Mouse (Mus musculus) MEL (cell line): Measurements from ENCODE around the gene Sec22c. TPM values are rescaled to one million over a fixed set of nuclear protein-coding genes. Genes with fewer than 3 reads are reported as not detected.

Experiments
- DNase-seq: peaks from one replicate; pipeline ENCODE4 v3.0.0; 2011; ENCODE audit warnings: low read depth, low spot score
- H3K27ac ChIP-seq: 2 replicates; pipeline ENCODE4 v1.5.1; 2012; ENCODE audit warnings: low read depth, mild to moderate bottlenecking, control low read depth, low read length, moderate library complexity; ENCODE audit not compliant: control insufficient read depth
- H3K27me3 ChIP-seq, 2 experiments: fragments of 150-350 bp in 1 of 2; sonication (generic) in 1 of 2; 2 replicates each; pipeline ENCODE4 v1.6.1; 2012; ENCODE audit warnings: low read length in 2 of 2, mild to moderate bottlenecking in 2 of 2, improper control_type of control experiment in 1 of 2, moderate library complexity in 1 of 2; ENCODE audit not compliant: insufficient read depth in 2 of 2, control insufficient read depth in 1 of 2
- H3K36me3 ChIP-seq, 2 experiments: 2 replicates each; pipeline ENCODE4 v1.6.1; 2012 to 2014; ENCODE audit warnings: low read length in 2 of 2, improper control_type of control experiment in 1 of 2, inconsistent platforms in 1 of 2, mild to moderate bottlenecking in 1 of 2; ENCODE audit not compliant: insufficient read depth in 2 of 2, control insufficient read depth in 1 of 2
- H3K4me1 ChIP-seq, 2 experiments: fragments of 150-350 bp in 1 of 2; sonication (generic) in 1 of 2; 2 replicates each; pipeline ENCODE4 v1.6.1; 2012; ENCODE audit warnings: low read length in 2 of 2, improper control_type of control experiment in 1 of 2, mild to moderate bottlenecking in 1 of 2; ENCODE audit not compliant: insufficient read depth in 2 of 2, control insufficient read depth in 1 of 2
- H3K4me3 ChIP-seq, 2 experiments: fragments of 150-350 bp in 1 of 2; sonication (generic) in 1 of 2; 2 replicates each; pipeline ENCODE4 v1.5.1; 2012; ENCODE audit warnings: low read depth in 2 of 2, low read length in 2 of 2, mild to moderate bottlenecking in 2 of 2, moderate library complexity in 2 of 2, control low read depth in 1 of 2, improper control_type of control experiment in 1 of 2; ENCODE audit not compliant: control insufficient read depth in 1 of 2, insufficient read depth in 1 of 2
- H3K79me2 ChIP-seq: 2 replicates; pipeline ENCODE4 v1.6.1; 2012; ENCODE audit warnings: mild to moderate bottlenecking, low read length, moderate library complexity; ENCODE audit not compliant: control insufficient read depth, poor library complexity, insufficient read depth
- H3K9ac ChIP-seq: 2 replicates; pipeline ENCODE4 v1.6.1; 2012; ENCODE audit warnings: low read depth, mild to moderate bottlenecking, control low read depth, low read length, moderate library complexity; ENCODE audit not compliant: control insufficient read depth, poor library complexity, severe bottlenecking
- H3K9me3 ChIP-seq: fragments of 150-350 bp; sonication (generic); replicated peaks from 2 replicates; pipeline ENCODE4 v1.6.1; 2012; ENCODE audit warnings: mild to moderate bottlenecking, low read length, improper control_type of control experiment, moderate library complexity; ENCODE audit not compliant: insufficient read depth
- CHD1 ChIP-seq: IDR thresholded peaks from 2 replicates; pipeline ENCODE4 v1.6.1; 2012; ENCODE audit warnings: low read depth, mild to moderate bottlenecking, inconsistent platforms, low read length, improper control_type of control experiment
- CHD2 ChIP-seq: IDR thresholded peaks from 2 replicates; pipeline ENCODE4 v1.6.1; 2011; ENCODE audit warnings: low read length, improper control_type of control experiment
- CTCF ChIP-seq, 3 experiments: IDR thresholded peaks in 2 of 3; conservative IDR thresholded peaks in 1 of 3; 2 replicates each; pipeline ENCODE4 v1.5.1; 2011 to 2012; ENCODE audit warnings: low read length in 3 of 3, low read depth in 2 of 3, mild to moderate bottlenecking in 2 of 3, improper control_type of control experiment in 1 of 3, inconsistent platforms in 1 of 3, mixed read lengths in 1 of 3, moderate library complexity in 1 of 3; ENCODE audit not compliant: control insufficient read depth in 1 of 3, insufficient read depth in 1 of 3, poor library complexity in 1 of 3, severe bottlenecking in 1 of 3
- E2F4 ChIP-seq: IDR thresholded peaks from 2 replicates; pipeline ENCODE4 v1.6.1; 2011; ENCODE audit warnings: low read depth, low read length, improper control_type of control experiment, borderline replicate concordance
- GABPA ChIP-seq: IDR thresholded peaks from 2 replicates; pipeline ENCODE4 v1.6.1; 2012; ENCODE audit warnings: low read depth, mild to moderate bottlenecking, inconsistent platforms, low read length, improper control_type of control experiment, moderate library complexity
- GATA1 ChIP-seq: IDR thresholded peaks from 2 replicates; pipeline ENCODE4 v1.6.1; 2011; ENCODE audit warnings: low read depth, low read length, improper control_type of control experiment
- HCFC1 ChIP-seq: IDR thresholded peaks from 2 replicates; pipeline ENCODE4 v1.6.1; 2012; ENCODE audit warnings: low read depth, mild to moderate bottlenecking, inconsistent platforms, low read length, improper control_type of control experiment, moderate library complexity
- MAFK ChIP-seq: IDR thresholded peaks from 2 replicates; pipeline ENCODE4 v1.6.1; 2011; ENCODE audit warnings: low read depth, mild to moderate bottlenecking, low read length, improper control_type of control experiment, borderline replicate concordance
- MAX ChIP-seq: IDR thresholded peaks from 2 replicates; pipeline ENCODE4 v1.6.1; 2011; ENCODE audit warnings: low read length, improper control_type of control experiment
- MAZ ChIP-seq: IDR thresholded peaks from 2 replicates; pipeline ENCODE4 v1.6.1; 2012; ENCODE audit warnings: low read depth, mild to moderate bottlenecking, inconsistent platforms, low read length, improper control_type of control experiment
- MYB ChIP-seq: IDR thresholded peaks from 2 replicates; pipeline ENCODE4 v1.6.1; 2011; ENCODE audit warnings: mild to moderate bottlenecking, low read depth, low read length, improper control_type of control experiment
- MYC ChIP-seq: IDR thresholded peaks from 2 replicates; pipeline ENCODE4 v1.6.1; 2011; ENCODE audit warnings: low read depth, mild to moderate bottlenecking, low read length, improper control_type of control experiment, moderate library complexity
- NRF1 ChIP-seq: IDR thresholded peaks from 2 replicates; pipeline ENCODE4 v1.6.1; 2014; ENCODE audit warnings: low read depth, mild to moderate bottlenecking, inconsistent platforms, low read length, improper control_type of control experiment, moderate library complexity; ENCODE audit not compliant: poor library complexity, insufficient read depth, severe bottlenecking
- POLR2A ChIP-seq, 2 experiments: IDR thresholded peaks; 2 replicates each; pipeline ENCODE4 v1.6.1; 2011 to 2012; ENCODE audit warnings: low read length in 2 of 2, mild to moderate bottlenecking in 2 of 2, control low read depth in 1 of 2, improper control_type of control experiment in 1 of 2, low read depth in 1 of 2, moderate library complexity in 1 of 2; ENCODE audit not compliant: control insufficient read depth in 1 of 2, insufficient read depth in 1 of 2, poor library complexity in 1 of 2
- POLR2AphosphoS2 ChIP-seq: IDR thresholded peaks from 2 replicates; pipeline ENCODE4 v1.6.1; 2011; ENCODE audit warnings: low read length, improper control_type of control experiment
- POLR2AphosphoS5 ChIP-seq: IDR thresholded peaks from 2 replicates; pipeline ENCODE4 v1.6.1; 2012; ENCODE audit warnings: low read depth, borderline replicate concordance, mild to moderate bottlenecking, inconsistent platforms, low read length, moderate library complexity, mixed read lengths
- RAD21 ChIP-seq: IDR thresholded peaks from 2 replicates; pipeline ENCODE4 v1.6.1; 2011; ENCODE audit warnings: mild to moderate bottlenecking, low read depth, low read length, improper control_type of control experiment
- SIN3A ChIP-seq: IDR thresholded peaks from 2 replicates; pipeline ENCODE4 v1.6.1; 2012; ENCODE audit warnings: low read length, improper control_type of control experiment, inconsistent platforms
- TAL1 ChIP-seq: IDR thresholded peaks from 2 replicates; pipeline ENCODE4 v1.6.1; 2012; ENCODE audit warnings: mild to moderate bottlenecking, inconsistent platforms, low read length, moderate library complexity, mixed read lengths
- TBP ChIP-seq: IDR thresholded peaks from 2 replicates; pipeline ENCODE4 v1.8.0; 2011; ENCODE audit warnings: low read depth, low read length, improper control_type of control experiment
- TCF12 ChIP-seq: IDR thresholded peaks from 2 replicates; pipeline ENCODE4 v1.6.1; 2014; ENCODE audit warnings: low read depth, mild to moderate bottlenecking, inconsistent platforms, low read length, improper control_type of control experiment, moderate library complexity
- USF2 ChIP-seq, 2 experiments: IDR thresholded peaks; 2 replicates each; pipeline ENCODE4 v1.6.1; 2011 to 2012; ENCODE audit warnings: improper control_type of control experiment in 2 of 2, low read length in 2 of 2, borderline replicate concordance in 1 of 2, inconsistent platforms in 1 of 2, low read depth in 1 of 2, mild to moderate bottlenecking in 1 of 2; ENCODE audit not compliant: insufficient read depth in 1 of 2
- ZC3H11A ChIP-seq: IDR thresholded peaks from 2 replicates; pipeline ENCODE4 v1.6.1; 2012; ENCODE audit warnings: low read depth, mild to moderate bottlenecking, inconsistent platforms, low read length, improper control_type of control experiment
- ZNF384 ChIP-seq: IDR thresholded peaks from 2 replicates; pipeline ENCODE4 v1.6.1; 2012; ENCODE audit warnings: low read depth, mild to moderate bottlenecking, inconsistent platforms, low read length, improper control_type of control experiment
- polyA plus RNA-seq, 2 experiments: library from polyadenylated mRNA; stranded (reverse) in 1 of 2; unstranded in 1 of 2; fragments of >175 nt in 1 of 2; fragments of >200 nt in 1 of 2; gene quantifications; 2 replicates each; pipeline versions ENCODE4 v1.2.1 to v1.2.4; 2012; ENCODE audit warnings: low replicate concordance in 2 of 2, low read depth in 1 of 2; ENCODE audit not compliant: insufficient read length in 2 of 2, insufficient read depth in 1 of 2, missing spikeins in 1 of 2
- total RNA-seq: library from RNA; depleted of rRNA; stranded (reverse); fragments of 300-350 nt; gene quantifications from 2 replicates; pipeline ENCODE4 v1.2.3, GENCODE M21; 2012

Gene Sec22c
- total and polyA plus RNA-seq, 3 experiments: 5.9 to 10.9 TPM; not detected in 1

DNA sequence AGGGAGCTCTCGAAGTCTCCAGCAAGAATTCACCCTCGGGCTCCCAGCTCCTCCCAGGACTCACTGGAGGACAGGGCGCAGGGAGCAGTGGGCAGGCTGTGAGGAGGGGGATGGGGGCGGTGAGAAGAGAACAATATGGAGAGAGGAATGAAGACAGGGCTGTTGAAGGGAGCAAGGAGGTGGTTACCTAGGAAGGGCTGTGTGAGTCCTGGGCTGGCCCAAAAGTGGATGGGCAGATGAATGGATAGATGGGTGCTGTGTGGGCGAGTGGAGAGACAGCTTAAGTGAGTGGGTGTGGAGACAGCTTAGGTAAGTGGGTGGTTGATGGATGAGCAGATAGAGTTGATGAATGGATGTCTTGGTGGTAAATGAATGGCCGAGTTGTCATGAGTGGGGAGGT lies 41.8 kb downstream of the Sec22c start:
- Histone ChIP-seq H3K36me3 (no peaks in the 10 kb centered on the region), H3K79me2 (no peaks in the 10 kb centered on the region), H3K9ac (no peak overlapping the region), H3K4me3 (no peak overlapping the region), H3K27ac (no peak overlapping the region), H3K9me3 (no peaks in the 10 kb centered on the region), H3K27me3 (no peaks in the 10 kb centered on the region), H3K4me1 (no peaks in the 10 kb centered on the region)
- no peak for DNase-seq
- TF ChIP-seq ZC3H11A (no peak), MYB (no peak), ZNF384 (no peak), POLR2AphosphoS5 (no peak), POLR2AphosphoS2 (no peak), GABPA (no peak), MAZ (no peak), CHD1 (no peak), POLR2A (IDR thresholded peaks at IDR 0.05; ENCODE audit: control insufficient read depth in 1 of 2, insufficient read depth in 1 of 2, low read depth in 1 of 2, low read length in 2 of 2, poor library complexity in 1 of 2) (no peak), MYC (no peak), GATA1 (no peak), TCF12 (no peak), HCFC1 (no peak), RAD21 (no peak)

DNA sequence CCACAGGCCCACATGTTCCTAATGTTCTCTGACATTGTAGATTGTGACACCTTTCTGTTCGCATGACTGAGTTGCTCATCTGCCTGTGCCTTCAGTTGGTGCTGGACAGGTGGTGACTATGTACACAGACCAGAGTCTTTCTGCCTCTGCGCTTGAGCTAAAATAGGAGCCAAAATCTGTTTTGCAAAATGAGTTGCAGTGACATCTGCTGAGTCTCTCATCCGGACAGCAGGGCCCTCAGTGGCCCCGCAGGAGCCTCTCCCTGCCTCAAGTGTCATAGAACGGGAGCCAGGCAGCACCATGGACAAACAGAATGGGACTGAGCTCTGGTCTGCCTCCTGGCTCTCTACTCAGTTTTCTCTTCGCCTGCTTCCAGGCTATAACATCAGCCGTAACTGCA lies 45.5 kb downstream of the Sec22c start:
- Histone ChIP-seq H3K36me3 (no peaks in the 10 kb centered on the region), H3K9me3 (no peaks in the 10 kb centered on the region), H3K79me2 (no peaks in the 10 kb centered on the region), H3K4me1 (no peaks in the 10 kb centered on the region), H3K4me3 (no peak overlapping the region), H3K27ac (no peak overlapping the region), H3K9ac (no peak overlapping the region), H3K27me3 (no peaks in the 10 kb centered on the region)
- no peak for DNase-seq
- no peak for TF ChIP-seq MYC
- TF ChIP-seq CHD2: no peak
- TF ChIP-seq CTCF (IDR thresholded peaks at IDR 0.05 in 2 of 3, conservative IDR thresholded peaks at IDR 0.05 in 1 of 3; ENCODE audit: control insufficient read depth in 1 of 3, insufficient read depth in 1 of 3, low read depth in 2 of 3, low read length in 3 of 3, poor library complexity in 1 of 3, severe bottlenecking in 1 of 3): no peak
- TF ChIP-seq E2F4: no peak
- no peak for TF ChIP-seq POLR2AphosphoS5
- TF ChIP-seq TBP: no peak
- no peak for TF ChIP-seq TAL1
- TF ChIP-seq GATA1: no peak
- TF ChIP-seq NRF1: no peak
- no peak for TF ChIP-seq USF2 (IDR thresholded peaks at IDR 0.05; ENCODE audit: borderline replicate concordance in 1 of 2, insufficient read depth in 1 of 2, low read depth in 1 of 2, low read length in 2 of 2)
- TF ChIP-seq HCFC1: no peak
- TF ChIP-seq MAX: no peak
- TF ChIP-seq SIN3A: no peak
- no peak for TF ChIP-seq MAFK
